Mouse (Mus musculus) lung, postnatal 36 days (tissue): Measurements from ENCODE around the gene Naxd.
A peak's percentile ranks its signal among the peaks of the same experiment; 100 is the strongest.

Source experiments
- DNase-seq: peaks from one replicate; pipeline ENCODE4 v3.0.0; 2022; ENCODE audit warnings: mixed read lengths

Gene Naxd

DNA sequence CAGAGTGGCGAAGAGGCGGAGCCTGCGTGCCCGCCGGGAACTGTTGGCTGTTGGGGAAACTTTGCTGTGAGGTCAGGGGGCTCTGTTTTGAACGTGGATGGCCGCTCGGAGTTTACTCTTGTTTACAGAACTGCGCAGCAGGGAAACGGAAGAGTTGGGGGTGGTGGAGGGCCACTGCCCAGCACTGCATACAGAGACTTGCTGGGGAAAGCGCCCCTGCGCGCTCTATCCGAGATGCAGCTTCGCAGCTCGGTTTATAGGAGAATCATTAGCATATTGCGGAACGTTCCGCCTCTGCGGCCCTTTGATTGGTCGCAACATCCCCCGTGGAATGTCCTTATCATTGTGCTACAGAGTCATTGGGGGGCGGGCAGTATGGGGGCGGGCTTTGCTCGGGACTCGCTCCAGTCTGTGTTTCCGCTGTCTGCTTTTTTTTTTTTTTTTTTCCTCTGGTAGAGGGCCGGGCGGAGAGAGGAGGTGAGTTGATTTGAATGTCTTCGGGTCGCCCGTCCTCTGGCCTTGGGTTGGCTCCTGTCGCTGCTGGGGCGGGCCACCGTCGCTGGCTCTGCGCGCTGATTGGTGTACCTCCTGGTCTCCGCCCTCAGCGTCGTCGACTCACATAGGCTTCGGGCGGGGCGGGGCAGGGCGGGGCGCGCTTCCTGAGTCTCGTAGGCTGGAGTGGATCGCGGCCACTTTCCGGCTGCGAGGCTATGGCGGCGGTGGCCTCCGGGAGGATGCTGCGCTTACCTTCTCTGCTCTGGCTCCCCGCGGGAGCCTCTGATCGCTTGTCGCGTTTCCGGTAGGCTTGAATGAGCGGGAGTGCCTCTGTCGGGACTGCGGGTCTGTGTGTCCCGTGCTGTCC is 60.7 kb downstream of the Naxd start:
- DNase-seq: peak; percentile 99

- DNase-seq: no peak
Observed at GRCm38 (mm10) chr8:11559511-11559910, 62.2 kb downstream of the Naxd start.

DNA sequence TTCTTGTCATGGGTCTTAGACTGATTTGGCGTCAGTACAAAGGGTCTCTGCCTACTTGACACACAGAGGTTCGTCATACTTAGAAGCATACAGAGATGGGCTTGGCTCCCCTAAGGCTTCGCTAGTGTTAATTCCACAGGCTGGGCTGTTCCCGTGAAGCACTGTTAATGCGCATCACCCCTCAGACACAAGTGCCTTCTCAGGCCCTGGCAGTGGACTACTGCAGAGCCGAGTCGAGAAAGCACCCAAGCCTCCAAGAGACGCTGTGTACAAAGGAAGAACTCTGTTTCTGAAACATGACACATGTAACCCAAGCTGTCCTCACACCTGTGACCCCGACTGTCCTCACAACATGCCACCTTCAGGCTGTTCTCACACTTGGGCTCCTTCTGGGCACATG is 62.9 kb downstream of the Naxd start:
- DNase-seq: no peak

GRCm38 (mm10) chr8:11564236-11564635 is 66.9 kb downstream of the Naxd start:
- peak; percentile 23 for DNase-seq
